Mouse (Mus musculus) forebrain, embryonic 14.5 days (tissue): ENCODE results near the gene Prrg4. TPM values are rescaled to one million over a fixed set of nuclear protein-coding genes. Genes with fewer than 3 reads are reported as not detected.

ENCODE experiments used
- polyA plus RNA-seq: library from polyadenylated mRNA; unstranded; fragments of >200 nt; fragmentation: Nextera tagmentation; extraction: Ambion mirVana; gene quantifications from 2 replicates; pipeline ENCODE4 v1.2.1, GENCODE M21; 2014

Prrg4 gene
- polyA plus RNA-seq, 1 experiment from 2014 or later: 0.23 TPM

Other genes with a start within 250 kb of the Prrg4 start
- 43.8 and 52.7 TPM in 2 replicates for gene Tcp11l1, start 137.7 kb downstream of the Prrg4 start, polyA plus RNA-seq
- not detected in 2 replicates for gene Pin1rt1, start 133.5 kb downstream of the Prrg4 start, polyA plus RNA-seq
- 3.6 and 3.8 TPM in 2 replicates for gene Depdc7, start 107.0 kb downstream of the Prrg4 start, polyA plus RNA-seq
- 13.5 and 15.6 TPM in 2 replicates for gene Qser1, start 33.1 kb downstream of the Prrg4 start, polyA plus RNA-seq
- 9.2 and 9.7 TPM in 2 replicates for gene Ccdc73, start 17.9 kb upstream of the Prrg4 start, polyA plus RNA-seq
- gene Eif3m, start 167.2 kb upstream of the Prrg4 start, polyA plus RNA-seq: 249 and 273 TPM in 2 replicates
- gene Gm11060, start 242.1 kb upstream of the Prrg4 start, polyA plus RNA-seq: not detected in 2 replicates